Mouse (Mus musculus): Measurements from ENCODE around the gene Mybphl.

DNA sequence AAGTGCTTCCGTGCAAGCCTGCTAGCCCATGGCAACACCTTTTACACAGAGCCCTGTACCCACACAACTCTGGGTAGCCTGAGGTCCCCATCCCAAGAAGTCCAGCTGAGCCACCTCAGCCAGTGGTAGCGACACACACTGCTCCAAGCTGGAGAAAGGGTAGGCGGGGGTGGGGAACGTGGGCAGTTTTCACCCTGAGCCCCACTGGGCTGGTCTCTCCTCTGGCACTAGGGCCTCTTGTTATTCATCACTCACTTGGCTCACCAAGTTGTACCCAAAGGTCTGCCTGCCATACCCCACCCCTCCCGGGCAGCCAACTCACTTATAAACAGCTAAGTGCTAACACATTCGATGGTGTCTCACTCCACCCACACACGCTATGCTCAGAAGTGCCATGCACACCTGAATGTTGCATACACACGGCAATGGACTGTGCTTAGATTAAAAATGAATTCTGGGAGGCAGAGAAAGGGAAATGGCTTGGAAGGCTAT, 43.9 kb downstream of the Mybphl start:
- TF ChIP-seq EP300 (optimal IDR thresholded peaks at IDR 0.05) (no peak), CTCF (IDR thresholded peaks at IDR 0.05; ENCODE audit: low read depth) (no peak)

Measured in stomach, postnatal 0 days (tissue).